Mouse (Mus musculus) thymus, adult 18-20 months (tissue): Measurements from ENCODE around the gene Slc25a30.
"Not testable (repeated sequence)": the region's sequence is repeated elsewhere in the genome, so short reads cannot be mapped to it uniquely, and the experiment has no call there.

Experiments
- DNase-seq, 2 experiments: peaks; one replicate each; pipeline ENCODE4 v3.0.0; 2022; ENCODE audit warnings: mixed read lengths in 2 of 2

Slc25a30 gene

GRCm38 (mm10) chr14:75786868-75787793, at the start of gene Slc25a30:
TSS of gene Slc25a30 (minus strand) at chr14:75787037.
- peak; percentile 95 to 96 for DNase-seq

DNA sequence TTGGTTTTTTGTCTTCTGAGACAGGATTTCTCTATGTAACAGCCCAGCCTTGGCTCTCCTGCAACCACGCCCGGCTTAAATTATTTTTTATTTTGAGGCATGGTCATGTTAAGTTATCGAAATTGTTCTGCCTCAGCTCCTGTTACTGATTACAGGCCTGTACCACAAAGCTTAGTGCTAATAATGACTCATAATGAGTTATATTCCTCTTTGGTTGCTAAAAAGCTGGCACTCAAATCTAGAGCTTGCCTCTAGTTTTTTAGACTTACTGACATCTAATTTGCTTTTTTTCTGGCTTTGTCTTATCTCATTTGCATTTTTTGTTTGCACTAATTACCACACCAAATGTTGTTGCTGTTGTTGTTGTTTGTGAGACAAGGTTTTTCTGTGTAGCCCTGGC, 49.7 kb upstream of the Slc25a30 start:
- no peak for DNase-seq

DNA sequence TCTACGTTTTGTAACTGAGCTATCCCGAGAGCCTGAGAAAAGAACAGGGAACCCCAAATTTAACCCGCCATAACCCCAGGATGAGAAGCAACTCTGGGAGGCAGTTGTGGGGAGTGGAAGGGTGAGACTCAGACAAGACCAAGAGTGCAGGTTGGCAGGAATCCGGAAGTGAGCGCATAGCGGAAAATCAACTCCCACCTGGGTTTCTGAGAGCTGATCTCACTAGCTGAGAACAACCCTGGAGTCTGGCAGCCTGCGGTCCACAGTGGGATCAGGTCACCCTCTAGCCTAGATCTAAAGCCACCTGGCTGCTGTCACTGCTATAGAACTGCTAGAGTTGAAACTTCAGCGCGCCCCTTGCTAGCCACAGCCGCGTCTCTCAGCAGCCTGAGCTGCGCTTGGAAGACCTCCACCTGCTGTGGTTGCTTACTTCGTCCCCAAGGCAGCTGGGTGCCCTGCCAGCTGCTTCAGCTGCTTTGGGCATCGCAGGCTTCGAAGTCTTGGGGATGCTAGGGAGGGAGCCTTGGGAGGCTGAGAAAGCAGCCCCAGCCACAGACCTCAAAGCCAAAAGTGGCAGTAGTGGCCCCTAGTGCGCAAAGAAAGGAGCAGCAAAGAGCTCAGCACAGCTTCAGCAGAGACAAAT, 48.0 kb upstream of the Slc25a30 start:
- peak; percentile 64 to 77 for DNase-seq

DNA sequence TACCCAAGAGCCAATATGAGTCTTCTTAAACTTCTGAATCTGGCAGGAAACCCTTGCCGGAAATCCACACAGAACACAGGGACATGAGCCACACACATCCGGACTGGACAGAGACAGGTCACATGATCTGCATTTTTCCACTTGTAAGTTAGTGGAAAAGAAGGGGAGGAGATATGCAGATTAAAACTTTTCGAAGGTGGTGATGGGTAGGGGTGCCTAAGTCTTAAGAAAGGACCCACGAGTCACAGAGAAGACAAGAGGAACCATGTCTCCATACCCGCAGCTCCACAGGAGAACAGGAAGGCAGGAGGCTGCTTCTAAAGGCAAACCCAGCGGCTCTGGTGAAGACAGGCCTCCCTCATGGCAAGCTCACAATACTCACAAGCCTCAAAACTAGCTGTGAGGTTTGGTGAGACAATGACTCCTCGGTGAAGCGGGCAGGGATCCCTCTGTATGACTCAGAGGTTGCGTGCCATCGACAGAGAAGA, 47.5 kb upstream of the Slc25a30 start:
- peak; percentile 26 to 59 for DNase-seq

GRCm38 (mm10) chr14:75833546-75834250, 46.9 kb upstream of the Slc25a30 start:
- DNase-seq, result no peak

DNA sequence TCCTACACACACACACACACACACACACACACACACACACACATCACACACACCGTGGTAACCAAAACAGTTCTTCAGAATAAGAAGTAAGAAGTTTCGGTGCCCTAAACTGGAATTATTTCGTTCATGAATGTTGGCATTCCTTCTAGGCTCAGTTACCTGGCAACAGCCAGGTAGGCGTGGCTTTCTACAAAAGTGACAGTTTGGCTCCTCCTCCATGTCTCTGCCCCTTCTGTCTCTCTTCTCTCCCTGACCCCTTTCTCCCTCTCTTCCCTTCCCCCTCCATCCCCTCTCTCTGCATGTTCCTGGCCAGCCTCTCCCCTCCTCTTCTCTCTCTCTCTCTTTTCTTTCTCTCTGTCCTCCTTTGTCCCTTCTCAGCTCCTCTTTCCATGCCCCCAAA, 46.1 kb upstream of the Slc25a30 start:
- DNase-seq, result no peak

DNA sequence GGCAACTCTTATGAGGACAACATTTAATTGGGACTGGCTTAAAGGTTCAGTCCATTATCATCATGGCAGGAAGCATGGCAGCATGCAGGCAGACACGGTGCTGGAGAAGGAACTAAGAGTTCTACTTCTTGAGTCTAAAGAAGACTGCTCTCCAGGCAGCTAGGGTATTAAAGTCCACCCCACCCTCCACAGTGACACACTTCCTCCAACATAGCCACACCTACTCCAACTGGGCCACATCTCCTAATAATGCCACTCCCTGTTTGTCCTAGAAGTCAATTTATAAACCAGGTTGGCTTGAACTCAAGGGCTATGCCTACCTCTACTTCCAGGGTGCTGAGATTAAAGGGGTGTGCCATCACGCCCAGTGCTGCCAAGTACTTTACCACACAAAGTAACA, 45.2 kb upstream of the Slc25a30 start:
- no peak for DNase-seq

DNA sequence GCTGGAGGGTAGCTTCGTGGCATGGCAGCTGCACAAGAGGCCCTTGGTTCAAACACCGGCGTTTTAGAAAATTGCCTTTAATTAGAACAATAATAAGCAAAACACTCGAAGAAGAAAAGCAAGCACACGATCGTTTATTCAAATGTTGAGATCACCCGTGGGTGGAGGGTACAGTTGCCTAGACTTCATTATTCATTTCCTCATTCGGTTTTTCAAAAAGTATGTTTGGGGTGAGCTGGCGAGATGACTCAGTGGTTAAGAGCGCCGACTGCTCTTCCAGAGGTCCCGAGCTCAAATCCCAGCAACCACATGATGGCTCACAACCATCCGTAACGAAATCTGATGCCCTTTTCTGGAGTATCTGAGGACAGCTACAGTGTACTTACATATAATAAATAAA, 43.0 kb upstream of the Slc25a30 start:
- not testable (repeated sequence) for DNase-seq

GRCm38 (mm10) chr14:75828866-75829806, 42.3 kb upstream of the Slc25a30 start:
- peak; percentile 46 to 48 for DNase-seq

- no peak for DNase-seq
Observed at GRCm38 (mm10) chr14:75828221-75828620, 41.4 kb upstream of the Slc25a30 start.

GRCm38 (mm10) chr14:75826851-75827410, 40.1 kb upstream of the Slc25a30 start:
- DNase-seq, result no peak

GRCm38 (mm10) chr14:75820007-75820406, 33.2 kb upstream of the Slc25a30 start:
- DNase-seq, result no peak

DNA sequence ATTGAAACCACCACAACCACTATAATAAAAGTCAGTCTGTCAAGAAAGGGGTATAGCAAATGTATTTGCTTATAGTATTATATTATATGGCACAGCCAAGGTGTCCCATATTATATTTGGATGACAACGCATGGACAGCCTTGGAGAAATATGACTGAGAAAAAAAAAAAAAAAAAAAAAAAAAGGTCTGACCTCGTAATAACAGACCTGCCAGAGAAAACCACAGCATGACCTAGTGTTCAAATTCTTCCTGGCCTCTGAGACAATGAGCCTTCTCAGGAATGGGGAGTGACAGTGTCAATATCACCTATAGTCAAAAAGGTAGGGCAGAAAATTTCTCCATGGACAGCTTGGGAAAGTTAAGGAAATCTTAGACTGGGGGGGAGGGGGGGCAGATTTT, 32.5 kb upstream of the Slc25a30 start:
- no peak for DNase-seq

GRCm38 (mm10) chr14:75818528-75818927, 31.7 kb upstream of the Slc25a30 start:
- DNase-seq, result no peak

GRCm38 (mm10) chr14:75809931-75810330, 23.1 kb upstream of the Slc25a30 start:
- no peak for DNase-seq

DNA sequence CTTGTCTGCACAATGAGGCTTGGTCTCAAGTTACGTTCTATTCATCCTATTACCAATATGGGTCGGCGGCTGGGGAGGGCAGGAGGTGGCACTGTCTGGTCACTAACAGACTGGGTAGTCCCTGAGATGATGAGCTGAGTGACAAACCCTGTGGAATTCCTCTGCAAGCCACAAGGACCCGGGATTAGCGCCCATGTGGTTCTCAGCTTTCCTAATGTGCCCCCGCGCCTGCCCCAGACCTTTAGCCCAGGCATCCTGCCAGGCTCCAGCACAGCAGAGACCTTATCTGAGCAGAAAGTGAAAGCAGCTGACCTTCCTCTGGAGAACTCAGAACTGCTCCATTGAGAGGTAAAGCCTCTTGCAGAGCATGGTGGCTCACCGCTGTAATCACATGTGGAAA, 21.0 kb upstream of the Slc25a30 start:
- no peak for DNase-seq

- DNase-seq, result no peak
Observed at GRCm38 (mm10) chr14:75797769-75798386, 11.0 kb upstream of the Slc25a30 start.

- DNase-seq, result no peak
Observed at GRCm38 (mm10) chr14:75795918-75796317, 9.1 kb upstream of the Slc25a30 start.

GRCm38 (mm10) chr14:75794726-75795125, 7.9 kb upstream of the Slc25a30 start:
- no peak for DNase-seq

DNA sequence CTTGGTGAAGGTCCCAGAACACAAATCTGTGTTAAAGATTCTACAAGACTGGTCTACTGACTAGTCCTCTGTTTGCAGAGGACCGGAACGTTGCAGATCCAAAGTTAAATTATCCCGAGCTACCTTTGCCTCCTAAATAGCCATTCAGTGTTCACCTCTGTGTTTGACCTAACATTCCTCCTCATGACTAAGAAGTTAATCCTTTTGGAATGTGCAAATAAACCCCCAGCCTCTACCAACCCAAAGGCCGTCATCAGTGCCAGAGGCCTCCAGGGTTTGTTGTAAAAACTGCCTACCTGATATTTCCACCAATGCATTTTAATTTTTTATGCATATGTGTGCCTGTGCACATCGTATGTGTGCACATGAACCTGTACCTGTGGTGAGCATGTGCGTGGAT, 7.5 kb upstream of the Slc25a30 start:
- no peak for DNase-seq

DNA sequence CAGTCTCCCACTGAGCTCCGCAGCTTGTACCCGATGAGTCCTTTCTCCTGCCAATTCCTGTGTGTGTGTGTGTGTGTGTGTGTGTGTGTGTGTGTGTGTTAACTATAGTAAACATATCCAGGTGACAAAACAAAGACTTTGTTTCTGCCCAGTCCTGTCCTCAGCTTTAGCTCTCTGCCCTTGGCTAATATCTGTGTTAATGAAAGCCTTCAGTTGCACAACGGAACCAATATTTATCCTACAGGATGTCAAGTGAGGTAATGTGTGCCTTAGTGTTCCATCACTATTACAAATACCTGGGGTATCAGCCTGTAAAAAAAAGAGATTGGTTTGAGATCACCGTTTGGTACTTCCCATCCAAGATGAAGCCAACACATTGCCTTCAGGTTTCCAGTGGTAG, 6.3 kb upstream of the Slc25a30 start:
- no peak for DNase-seq
